Mouse (Mus musculus): ENCODE data around the gene Syt12. TPM values are rescaled to one million over a fixed set of nuclear protein-coding genes. Genes with fewer than 3 reads are reported as not detected.
"Not testable (repeated sequence)": the region's sequence is repeated elsewhere in the genome, so short reads cannot be mapped to it uniquely, and the experiment has no call there.

Gene Syt12
- polyA plus RNA-seq, 1 experiment from 2014 or later, result 0.19 TPM

DNA sequence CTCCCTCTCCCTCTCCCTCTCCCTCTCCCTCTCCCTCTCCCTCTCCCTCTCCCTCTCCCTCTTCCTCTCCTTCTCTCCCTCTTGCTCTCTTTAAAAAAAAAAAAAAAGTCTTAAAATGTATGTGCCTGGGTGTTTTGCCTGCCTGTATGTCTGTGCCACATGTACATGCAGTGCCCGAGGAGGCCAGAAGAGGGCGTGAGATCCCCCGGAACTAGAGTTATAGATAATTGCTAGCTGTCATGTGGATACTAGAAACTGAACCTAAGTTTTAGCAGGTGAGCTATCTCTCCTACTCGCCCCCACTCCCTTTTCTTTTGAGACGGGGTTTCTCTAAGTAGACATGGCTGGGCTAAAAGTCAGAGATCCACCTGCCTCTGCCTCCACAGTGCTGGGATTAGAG, 8.9 kb downstream of the Syt12 start:
- H3K9ac ChIP-seq (replicated peaks), result no peak overlapping the region
- H3K4me2 ChIP-seq (ENCODE audit: low read depth, low read length), result no peak overlapping the region
- no peak overlapping the region for H3K4me3 ChIP-seq (ENCODE audit: low read depth, low read length)
- H3K36me3 ChIP-seq (replicated peaks; ENCODE audit: insufficient read depth, low read length), result no peaks in the 10 kb centered on the region
- TF ChIP-seq EP300 (IDR thresholded peaks at IDR 0.05; ENCODE audit: low read depth) (no peak), CTCF (IDR thresholded peaks at IDR 0.05; ENCODE audit: low read depth) (peak; percentile 55)
- H3K27ac ChIP-seq (ENCODE audit: low read depth), result no peak overlapping the region
- no peaks in the 10 kb centered on the region for H3K9me3 ChIP-seq (ENCODE audit: low read length)
- 0 out of 2 replicates have a peak, but pooled peaks cover 2% of the 10 kb centered on the region for H3K27me3 ChIP-seq (ENCODE audit: insufficient read depth, low read length)
- ATAC-seq, result no peak
- 32% methylated on average over 5 of the region's 5 CpGs for WGBS (ENCODE audit: insufficient replicate concordance)
- peak; percentile 47 for DNase-seq
- H3K4me1 ChIP-seq (ENCODE audit: insufficient read depth), result 0 out of 2 replicates have a peak, but pooled peaks cover 6% of the 10 kb centered on the region

DNA sequence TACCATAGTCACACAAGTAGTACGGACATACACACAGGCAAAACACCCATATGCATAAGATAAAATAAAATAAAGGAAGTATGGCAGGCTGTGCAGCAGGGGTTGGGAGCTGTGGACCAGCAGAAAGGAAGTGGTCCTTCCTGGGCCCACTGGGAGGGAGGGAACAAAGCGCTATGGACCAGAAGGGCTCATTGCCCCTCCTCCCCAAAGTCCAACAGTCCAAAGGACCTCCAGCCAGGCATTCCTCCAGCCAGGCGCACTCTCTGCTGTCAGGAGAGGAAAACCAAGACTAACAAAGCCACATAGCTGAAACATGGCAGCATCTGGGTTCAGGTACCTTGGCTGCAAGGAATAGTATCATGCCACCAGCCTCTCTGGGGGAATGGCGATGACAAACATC, 12.6 kb downstream of the Syt12 start:
- Histone ChIP-seq H3K4me2 (ENCODE audit: low read depth, low read length) (no peak overlapping the region), H3K27me3 (ENCODE audit: insufficient read depth, low read length) (no peaks in the 10 kb centered on the region), H3K9ac (replicated peaks) (no peak overlapping the region), H3K4me1 (ENCODE audit: insufficient read depth) (0 out of 2 replicates have a peak, but pooled peaks cover 10% of the 10 kb centered on the region), H3K27ac (ENCODE audit: low read depth) (no peak overlapping the region), H3K4me3 (ENCODE audit: low read depth, low read length) (no peak overlapping the region), H3K9me3 (ENCODE audit: low read length) (no peaks in the 10 kb centered on the region), H3K36me3 (replicated peaks; ENCODE audit: insufficient read depth, low read length) (no peaks in the 10 kb centered on the region)
- TF ChIP-seq CTCF (IDR thresholded peaks at IDR 0.05; ENCODE audit: low read depth) (no peak), EP300 (IDR thresholded peaks at IDR 0.05; ENCODE audit: low read depth) (no peak)
- 48% methylated on average over 4 of the region's 4 CpGs for WGBS (ENCODE audit: insufficient replicate concordance)
- DNase-seq, result no peak
- ATAC-seq, result no peak

DNA sequence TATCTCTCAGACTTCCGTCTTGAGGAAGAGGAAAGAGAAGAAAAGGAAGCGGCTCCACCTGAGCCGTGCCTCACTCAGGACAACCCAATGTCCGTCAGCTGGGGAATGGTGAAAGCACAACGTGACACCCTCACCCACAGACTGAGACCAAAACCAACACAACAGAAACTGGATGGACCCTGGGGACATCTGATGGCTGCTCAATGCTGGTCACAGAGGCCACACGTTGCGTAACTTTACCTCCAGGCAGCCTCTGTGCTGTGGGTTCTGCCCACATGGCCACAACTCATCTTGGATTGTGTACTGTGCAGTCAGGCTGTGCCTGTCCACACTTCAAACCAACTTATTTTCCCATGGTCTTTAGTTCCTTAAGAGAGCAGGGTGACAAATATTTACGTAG, 15.3 kb downstream of the Syt12 start:
- H3K4me1 ChIP-seq (ENCODE audit: insufficient read depth), result peaks cover 10% of the 10 kb centered on the region; the same call in 1 of the 2 replicates

DNA sequence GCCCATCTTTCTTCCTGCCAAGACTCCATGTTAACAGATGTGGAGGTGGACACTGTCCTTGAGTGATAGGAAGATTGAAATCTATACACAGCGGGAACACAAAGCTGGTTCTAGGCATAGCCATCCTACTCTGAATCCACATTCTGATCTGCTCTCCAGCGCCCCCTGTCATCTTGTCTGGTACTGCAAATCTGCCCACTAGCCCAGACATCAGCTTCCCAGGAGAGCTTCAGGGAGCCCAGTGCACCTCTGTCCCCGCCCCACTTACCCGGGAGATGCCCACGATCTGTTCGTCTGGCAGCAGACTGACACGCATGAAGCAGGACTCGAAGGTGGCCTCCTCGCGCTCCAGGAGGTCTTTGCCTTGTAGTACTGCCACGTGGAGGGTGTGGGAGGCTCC, 21.0 kb downstream of the Syt12 start:
- Histone ChIP-seq H3K4me3 (ENCODE audit: low read depth, low read length) (no peak overlapping the region), H3K4me2 (ENCODE audit: low read depth, low read length) (no peak overlapping the region), H3K4me1 (ENCODE audit: insufficient read depth) (no peaks in the 10 kb centered on the region; the same call in 1 of the 2 replicates), H3K9me3 (ENCODE audit: low read length) (no peaks in the 10 kb centered on the region), H3K9ac (replicated peaks) (no peak overlapping the region), H3K27ac (ENCODE audit: low read depth) (no peak overlapping the region), H3K27me3 (ENCODE audit: insufficient read depth, low read length) (no peaks in the 10 kb centered on the region), H3K36me3 (replicated peaks; ENCODE audit: insufficient read depth, low read length) (no peaks in the 10 kb centered on the region)
- ATAC-seq, result no peak
- no peak for TF ChIP-seq EP300 (IDR thresholded peaks at IDR 0.05; ENCODE audit: low read depth)
- TF ChIP-seq CTCF (IDR thresholded peaks at IDR 0.05; ENCODE audit: low read depth), result peak; percentile 81
- peak; percentile 80 for DNase-seq
- WGBS (ENCODE audit: insufficient replicate concordance), result 14% methylated on average over 11 of the region's 11 CpGs

More for the DNA sequence above, 15.3 kb downstream of the Syt12 start:
- DNase-seq (peak; percentile 58), ATAC-seq (peak; percentile 95)
- 31% methylated on average over 8 of the region's 8 CpGs for WGBS (ENCODE audit: insufficient replicate concordance)
- H3K36me3 ChIP-seq (replicated peaks; ENCODE audit: insufficient read depth, low read length), result no peaks in the 10 kb centered on the region
- H3K27me3 ChIP-seq (ENCODE audit: insufficient read depth, low read length), result no peaks in the 10 kb centered on the region
- peak overlapping the region; percentile 68 for H3K27ac ChIP-seq (ENCODE audit: low read depth)
- H3K4me2 ChIP-seq (ENCODE audit: low read depth, low read length), result no peak overlapping the region
- TF ChIP-seq CTCF (IDR thresholded peaks at IDR 0.05; ENCODE audit: low read depth) (no peak), EP300 (IDR thresholded peaks at IDR 0.05; ENCODE audit: low read depth) (no peak)
- H3K9ac ChIP-seq (replicated peaks), result no peak overlapping the region
- H3K9me3 ChIP-seq (ENCODE audit: low read length), result no peaks in the 10 kb centered on the region
- H3K4me3 ChIP-seq (ENCODE audit: low read depth, low read length), result no peak overlapping the region

DNA sequence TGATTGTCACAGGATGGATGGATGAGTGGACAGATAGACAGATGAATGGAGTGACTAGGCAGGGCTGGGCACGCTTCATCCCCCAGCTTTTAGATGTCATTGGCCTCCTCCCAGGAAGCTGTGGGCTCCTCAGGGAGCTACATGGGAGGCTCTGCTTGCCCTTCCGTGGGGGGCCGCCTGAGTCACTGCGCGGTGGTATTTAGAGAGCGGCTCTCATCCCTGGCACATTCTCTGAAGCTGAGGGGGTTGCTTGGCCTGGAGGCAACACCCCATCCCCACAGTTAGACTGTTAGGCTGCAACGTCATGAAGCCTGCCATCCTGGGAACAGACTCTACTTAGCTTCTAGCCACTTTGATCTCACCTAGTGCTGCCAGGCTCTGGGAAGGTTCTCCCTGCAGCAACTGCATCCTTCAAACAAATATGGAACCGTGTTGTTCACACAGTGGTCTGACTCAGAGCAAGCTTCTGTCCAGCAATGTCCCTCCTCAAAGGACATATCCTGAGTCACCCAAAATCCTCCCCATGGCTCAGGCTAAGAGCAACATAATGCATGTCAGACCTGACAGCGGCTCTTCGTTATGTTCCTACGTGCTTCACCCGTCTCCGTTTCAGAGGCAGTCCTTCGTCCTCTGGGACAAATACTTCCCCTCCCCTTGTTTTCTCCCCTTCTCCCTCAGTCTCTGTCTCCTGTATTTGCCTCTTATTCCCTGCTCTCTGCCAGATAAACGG, 22.0 kb downstream of the Syt12 start:
- no peaks in the 10 kb centered on the region for H3K27me3 ChIP-seq (ENCODE audit: insufficient read depth, low read length)
- ATAC-seq (no peak), DNase-seq (no peak)
- H3K4me3 ChIP-seq (ENCODE audit: low read depth, low read length), result no peak overlapping the region
- no peaks in the 10 kb centered on the region for H3K36me3 ChIP-seq (replicated peaks; ENCODE audit: insufficient read depth, low read length)
- H3K4me2 ChIP-seq (ENCODE audit: low read depth, low read length), result no peak overlapping the region
- no peak overlapping the region for H3K9ac ChIP-seq (replicated peaks)
- no peaks in the 10 kb centered on the region for H3K9me3 ChIP-seq (ENCODE audit: low read length)
- H3K4me1 ChIP-seq (ENCODE audit: insufficient read depth), result no peaks in the 10 kb centered on the region; the same call in 1 of the 2 replicates
- WGBS (ENCODE audit: insufficient replicate concordance), result 80% methylated on average over 15 of the region's 15 CpGs
- no peak overlapping the region for H3K27ac ChIP-seq (ENCODE audit: low read depth)
- TF ChIP-seq EP300 (IDR thresholded peaks at IDR 0.05; ENCODE audit: low read depth), result no peak
- TF ChIP-seq CTCF (IDR thresholded peaks at IDR 0.05; ENCODE audit: low read depth), result no peak

DNA sequence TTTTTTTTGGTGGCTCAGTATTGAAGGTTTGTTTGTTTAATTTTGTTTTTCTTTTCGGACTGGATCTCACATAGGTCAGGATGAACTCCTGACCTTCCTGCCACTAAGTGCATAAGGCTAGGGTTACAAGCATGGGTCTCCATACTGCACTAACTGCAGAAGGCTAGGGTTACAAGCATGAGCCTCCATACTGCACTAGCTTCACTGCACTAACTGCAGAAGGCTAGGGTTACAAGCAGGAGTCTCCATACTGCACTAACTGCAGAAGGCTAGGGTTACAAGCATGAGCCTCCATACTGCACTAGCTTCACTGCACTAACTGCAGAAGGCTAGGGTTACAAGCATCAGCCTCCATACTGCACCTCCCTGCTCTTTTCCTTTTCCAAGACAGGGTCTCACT, 23.2 kb downstream of the Syt12 start:
- H3K4me2 ChIP-seq (ENCODE audit: low read depth, low read length); H3K4me1 ChIP-seq (ENCODE audit: insufficient read depth); H3K4me3 ChIP-seq (ENCODE audit: low read depth, low read length); H3K36me3 ChIP-seq (replicated peaks; ENCODE audit: insufficient read depth, low read length); H3K27ac ChIP-seq (ENCODE audit: low read depth); H3K9me3 ChIP-seq (ENCODE audit: low read length); H3K9ac ChIP-seq (replicated peaks); H3K27me3 ChIP-seq (ENCODE audit: insufficient read depth, low read length); DNase-seq; ATAC-seq: not testable (repeated sequence)
- WGBS (ENCODE audit: insufficient replicate concordance), result 35% methylated on average over 1 of the region's 1 CpGs

Measured in liver, postnatal 0 days (tissue).